Mouse (Mus musculus) G1E (cell line): ENCODE measurements at regions not wholly inside any gene's neighbourhood (a gene's known extent, or its start where the extent isn't known, plus 50 kb on each side); places are given as distances from the start of the nearest gene placed in this dataset.

Experiments
- ATAC-seq: 2 replicates; pipeline ENCODE4 v1.8.0; 2016; ENCODE audit warnings: mild to moderate bottlenecking; ENCODE audit not compliant: insufficient number of reproducible peaks, poor library complexity, low FRiP score, severe bottlenecking; ENCODE audit errors: extremely low read depth
- DNase-seq: peaks from one replicate; pipeline ENCODE4 v3.0.0; 2012; ENCODE audit warnings: low spot score
- H3K27me3 ChIP-seq: 2 replicates; pipeline ENCODE4 v1.6.1; 2012; ENCODE audit warnings: mild to moderate bottlenecking, low read length, inconsistent platforms; ENCODE audit not compliant: insufficient read depth
- H3K36me3 ChIP-seq: replicated peaks from 2 replicates; pipeline ENCODE3; 2012; ENCODE audit warnings: mild to moderate bottlenecking, inconsistent platforms
- H3K4me1 ChIP-seq: 2 replicates; pipeline ENCODE4 v1.6.1; 2012; ENCODE audit warnings: low read depth, low read length, inconsistent platforms, mixed read lengths; ENCODE audit not compliant: insufficient read depth
- H3K4me3 ChIP-seq: 2 replicates; pipeline ENCODE4 v1.5.1; 2012; ENCODE audit warnings: low read depth, mild to moderate bottlenecking, inconsistent platforms, low read length, moderate library complexity, mixed read lengths
- H3K9me3 ChIP-seq: replicated peaks from 2 replicates; pipeline ENCODE4 v1.6.1; 2012; ENCODE audit warnings: inconsistent platforms
- CTCF ChIP-seq: IDR thresholded peaks from 2 replicates; pipeline ENCODE4 v1.5.1; 2012; ENCODE audit warnings: low read depth, low read length, inconsistent platforms, mixed read lengths
- GATA1 ChIP-seq: IDR thresholded peaks from 2 replicates; pipeline ENCODE4 v1.6.1; 2012; ENCODE audit warnings: borderline replicate concordance, low read length, inconsistent platforms, mixed read lengths
- GATA2 ChIP-seq: IDR thresholded peaks from 2 replicates; pipeline ENCODE4 v1.6.1; 2012; ENCODE audit warnings: low read depth, low read length, inconsistent platforms, borderline replicate concordance
- POLR2AphosphoS5 ChIP-seq: IDR thresholded peaks from 2 replicates; pipeline ENCODE4 v1.6.1; 2012; ENCODE audit warnings: low read depth, low read length, inconsistent platforms; ENCODE audit not compliant: insufficient replicate concordance
- TAL1 ChIP-seq: conservative IDR thresholded peaks from 2 replicates; pipeline ENCODE4 v1.6.1; 2012; ENCODE audit warnings: low read depth, low read length, inconsistent platforms, mixed read lengths

DNA sequence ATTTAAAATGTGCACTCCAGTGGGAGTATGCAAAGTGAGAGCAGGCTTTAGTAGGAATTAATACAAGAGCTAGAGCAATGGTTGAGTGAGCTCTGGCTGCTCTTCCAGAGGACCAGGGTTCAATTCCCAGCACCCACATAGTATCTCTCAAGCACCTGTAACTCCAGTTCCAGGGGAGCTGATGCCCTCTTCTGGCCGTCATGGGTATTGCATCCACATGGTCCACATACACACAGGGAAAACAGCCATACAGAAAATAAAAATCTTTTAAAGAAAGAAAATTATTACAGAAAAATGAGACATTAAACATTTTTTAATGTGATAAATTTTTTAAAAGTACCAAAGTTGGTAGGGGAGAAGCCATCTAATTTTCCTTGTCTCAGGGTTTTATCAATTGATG is 196.3 kb downstream of the Cdc5l start:
- no peaks in the 10 kb centered on the region for H3K4me1 ChIP-seq
- no peak for ATAC-seq
- no peak overlapping the region for H3K4me3 ChIP-seq
- no peaks in the 10 kb centered on the region for H3K36me3 ChIP-seq
- H3K27me3 ChIP-seq, result no peaks in the 10 kb centered on the region
- peaks cover 80% of the 10 kb centered on the region for H3K9me3 ChIP-seq
- TF ChIP-seq GATA2 (no peak), POLR2AphosphoS5 (no peak), CTCF (no peak), GATA1 (no peak), TAL1 (no peak)
- DNase-seq, result no peak

DNA sequence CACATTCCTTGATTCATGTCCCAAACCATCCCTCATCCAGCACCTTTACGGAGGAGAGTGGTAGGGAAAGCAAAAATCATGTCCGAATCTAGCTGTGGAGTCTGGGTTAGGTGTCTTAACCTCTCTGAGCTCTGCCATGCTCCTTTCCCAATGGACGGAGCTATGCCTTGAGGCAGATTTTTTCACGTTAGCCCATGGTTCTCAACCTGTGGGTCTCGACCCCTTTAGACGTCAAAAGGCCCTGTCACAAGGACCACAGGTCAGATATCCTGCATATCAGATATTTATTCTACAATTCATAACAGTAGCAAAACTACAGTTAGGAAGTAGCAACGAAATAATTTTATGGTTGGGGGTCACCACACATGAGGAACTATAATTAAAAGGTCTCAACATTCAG is 198.1 kb downstream of the Cdc5l start:
- Histone ChIP-seq H3K9me3 (peaks cover 84% of the 10 kb centered on the region), H3K36me3 (no peaks in the 10 kb centered on the region), H3K27me3 (no peaks in the 10 kb centered on the region), H3K4me3 (no peak overlapping the region), H3K4me1 (no peaks in the 10 kb centered on the region)
- DNase-seq (no peak), ATAC-seq (no peak)
- TF ChIP-seq CTCF, result no peak
- no peak for TF ChIP-seq POLR2AphosphoS5
- TF ChIP-seq GATA1, result no peak
- TF ChIP-seq GATA2, result no peak
- TF ChIP-seq TAL1, result no peak

DNA sequence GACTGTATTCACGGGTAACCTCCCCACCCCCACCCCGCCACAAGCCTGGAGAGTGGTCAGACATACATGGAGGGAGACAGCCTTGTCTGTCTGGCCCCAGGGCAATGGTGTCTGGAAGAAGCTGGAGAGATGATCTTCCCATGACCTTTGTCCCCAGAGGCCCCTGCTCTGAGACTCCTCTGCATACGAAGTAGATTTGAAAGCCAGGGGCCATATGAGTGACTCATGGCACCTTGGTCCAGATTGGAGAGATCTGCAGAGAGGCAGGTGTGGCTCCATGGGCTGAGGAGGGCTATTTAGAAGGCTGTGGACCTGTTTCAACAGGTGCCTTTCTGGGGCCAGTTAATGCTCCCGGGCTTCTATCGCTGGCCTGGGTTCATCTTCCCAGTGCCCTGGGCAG is 200.7 kb downstream of the Cdc5l start:
- ATAC-seq, result no peak
- H3K27me3 ChIP-seq, result no peaks in the 10 kb centered on the region

DNA sequence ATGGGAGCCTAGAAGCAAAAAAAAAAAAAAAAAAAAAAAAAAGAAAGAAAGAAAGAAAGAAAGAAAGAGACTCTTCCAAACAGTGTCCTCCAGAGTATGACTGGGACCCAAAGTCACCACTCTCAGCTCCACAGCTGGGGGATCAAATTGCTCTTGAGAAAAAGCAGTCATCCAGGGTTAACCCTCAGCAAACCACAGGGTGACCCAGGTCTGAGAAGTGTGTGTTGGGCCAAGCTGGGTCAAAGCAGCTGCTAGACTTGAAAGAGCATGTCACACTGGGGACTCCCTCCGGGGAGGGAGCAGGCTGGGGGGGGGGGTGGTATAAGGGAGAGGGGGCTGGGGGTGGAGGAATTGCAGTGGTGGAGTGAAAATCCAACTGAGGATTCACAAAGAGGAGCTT is 206.3 kb downstream of the Cdc5l start:
- Histone ChIP-seq H3K27me3 (no peaks in the 10 kb centered on the region), H3K4me1 (no peaks in the 10 kb centered on the region), H3K9me3 (peaks cover 83% of the 10 kb centered on the region), H3K4me3 (no peak overlapping the region), H3K36me3 (no peaks in the 10 kb centered on the region)
- TF ChIP-seq GATA2, result no peak
- no peak for TF ChIP-seq CTCF
- no peak for TF ChIP-seq TAL1
- no peak for TF ChIP-seq POLR2AphosphoS5
- no peak for DNase-seq
- ATAC-seq, result no peak

More for the DNA sequence above, 200.7 kb downstream of the Cdc5l start:
- H3K4me3 ChIP-seq, result no peak overlapping the region
- no peaks in the 10 kb centered on the region for H3K4me1 ChIP-seq
- no peak for TF ChIP-seq GATA1
- TF ChIP-seq GATA2, result no peak
- no peak for TF ChIP-seq TAL1
- TF ChIP-seq POLR2AphosphoS5, result no peak
- no peak for TF ChIP-seq CTCF
- peaks cover 87% of the 10 kb centered on the region for H3K9me3 ChIP-seq
- no peaks in the 10 kb centered on the region for H3K36me3 ChIP-seq
- no peak for DNase-seq

DNA sequence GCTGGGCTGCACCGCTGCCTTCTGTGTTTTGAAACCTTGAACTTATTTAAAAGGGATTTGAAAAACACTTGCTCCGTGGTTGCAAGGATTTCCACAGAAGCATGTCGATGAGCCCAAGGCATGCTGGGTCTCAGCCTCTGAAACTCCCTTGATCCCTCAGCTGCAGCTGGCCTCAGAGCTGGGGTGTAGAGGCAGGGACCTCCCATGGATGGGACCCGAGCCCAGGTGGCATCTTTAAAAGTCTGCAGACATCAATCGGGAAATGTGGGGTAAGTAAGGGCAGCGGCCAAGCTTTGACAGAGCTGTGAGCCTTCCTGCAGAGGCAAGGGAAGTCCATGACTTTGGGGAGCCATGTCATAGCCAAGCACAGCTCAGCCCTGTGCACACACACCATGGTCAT is 207.1 kb downstream of the Cdc5l start:
- ATAC-seq (no peak), DNase-seq (no peak)
- H3K27me3 ChIP-seq, result no peaks in the 10 kb centered on the region
- no peak overlapping the region for H3K4me3 ChIP-seq
- H3K4me1 ChIP-seq, result no peaks in the 10 kb centered on the region
- TF ChIP-seq CTCF (no peak), GATA1 (no peak), TAL1 (no peak), POLR2AphosphoS5 (no peak), GATA2 (no peak)
- H3K36me3 ChIP-seq, result no peaks in the 10 kb centered on the region
- peaks cover 83% of the 10 kb centered on the region for H3K9me3 ChIP-seq

DNA sequence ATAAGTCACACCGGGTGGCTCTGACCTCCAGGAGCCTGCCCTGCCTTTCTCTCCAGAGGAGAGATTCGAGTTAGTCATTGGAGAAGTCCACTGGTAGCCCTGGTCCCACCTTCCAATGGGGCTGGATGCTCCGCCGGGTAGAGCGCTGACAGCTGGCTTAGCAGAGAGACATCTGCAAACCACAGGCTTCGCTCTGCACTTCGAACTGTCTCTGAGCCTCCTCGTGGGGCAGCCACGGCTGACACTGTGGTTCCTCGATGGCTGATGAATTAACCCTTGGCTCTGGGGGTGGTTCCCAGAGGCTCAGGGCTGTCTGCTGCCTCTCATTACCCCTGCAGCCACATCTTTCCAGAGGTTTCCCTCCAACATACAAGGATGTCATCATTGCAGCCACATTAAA is 211.9 kb downstream of the Cdc5l start:
- no peak overlapping the region for H3K4me3 ChIP-seq
- ATAC-seq, result no peak
- H3K36me3 ChIP-seq, result no peaks in the 10 kb centered on the region
- H3K9me3 ChIP-seq, result peaks cover 75% of the 10 kb centered on the region
- DNase-seq, result no peak
- no peaks in the 10 kb centered on the region for H3K27me3 ChIP-seq
- H3K4me1 ChIP-seq, result no peaks in the 10 kb centered on the region
- no peak for TF ChIP-seq TAL1
- no peak for TF ChIP-seq POLR2AphosphoS5
- TF ChIP-seq GATA1, result no peak
- TF ChIP-seq GATA2, result no peak
- no peak for TF ChIP-seq CTCF

DNA sequence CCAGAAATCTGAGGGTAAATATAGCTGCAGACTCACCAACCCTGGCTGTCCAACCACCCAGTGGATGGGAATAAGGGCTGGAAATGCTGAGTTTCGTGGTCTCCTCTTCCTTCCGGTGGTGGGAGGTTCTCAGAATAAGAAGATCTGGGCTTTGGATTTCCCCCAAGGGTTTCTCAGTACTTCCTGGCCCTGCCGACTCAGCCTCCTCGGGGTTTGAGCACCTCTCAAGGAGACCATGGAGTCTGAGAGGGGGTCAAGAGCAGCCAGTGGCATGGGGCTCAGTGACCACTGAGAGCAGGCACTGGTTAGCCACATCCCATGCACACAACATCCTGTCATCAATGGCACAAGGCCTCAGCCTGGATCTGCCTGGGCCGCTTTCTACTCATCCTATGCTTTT is 216.4 kb downstream of the Cdc5l start:
- H3K4me1 ChIP-seq, result no peaks in the 10 kb centered on the region
- DNase-seq, result no peak
- peaks cover 72% of the 10 kb centered on the region for H3K9me3 ChIP-seq
- TF ChIP-seq GATA1 (no peak), CTCF (no peak), TAL1 (no peak), GATA2 (no peak), POLR2AphosphoS5 (no peak)
- H3K4me3 ChIP-seq, result no peak overlapping the region
- H3K27me3 ChIP-seq, result no peaks in the 10 kb centered on the region
- ATAC-seq, result no peak
- H3K36me3 ChIP-seq, result no peaks in the 10 kb centered on the region
